Mouse (Mus musculus): Measurements from ENCODE around the gene Mfsd11. TPM values are rescaled to one million over a fixed set of nuclear protein-coding genes. Genes with fewer than 3 reads are reported as not detected.

Gene Mfsd11
- 9.7 and 22.0 TPM in 2 replicates for total RNA-seq (2017)

DNA sequence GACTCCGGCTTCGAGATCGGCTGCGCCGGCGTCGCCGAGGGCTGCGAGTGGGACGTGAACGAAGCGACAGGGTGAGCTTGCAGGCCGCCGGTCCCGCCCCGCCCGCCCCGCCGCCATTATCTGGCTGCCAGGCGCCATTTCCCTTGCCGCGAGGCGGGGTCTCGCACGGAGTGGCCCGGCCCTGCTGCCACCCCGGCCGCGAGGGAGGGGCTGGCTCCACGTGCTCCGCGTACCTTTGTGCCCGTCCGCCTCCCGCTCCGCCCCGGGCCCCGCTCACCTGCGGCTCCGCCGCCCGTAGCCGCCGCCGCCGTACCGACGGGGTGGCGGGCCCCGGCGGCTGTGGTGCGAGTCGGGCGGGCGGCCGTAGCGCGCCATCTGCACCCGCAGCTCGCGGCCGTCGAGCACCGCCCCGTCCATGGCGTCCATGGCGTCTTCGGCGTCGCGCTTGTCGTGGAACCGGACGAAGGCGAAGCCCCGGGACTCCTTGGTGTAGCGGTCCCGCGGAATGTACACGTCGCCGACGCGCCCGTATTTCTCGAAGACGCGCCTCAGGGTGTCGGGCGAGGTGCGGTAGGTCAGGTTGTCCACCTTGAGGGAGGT, at the start of gene Mfsd11:
Gene Mfsd11 (plus strand): TSS at position 150 of the 600 bp plus-strand sequence.
- ATAC-seq (replicated peaks in 1 of 2; ENCODE audit: insufficient read depth in 1 of 2, low FRiP score in 2 of 2, low TSS enrichment in 1 of 2, low read depth in 1 of 2, poor library complexity in 2 of 2, severe bottlenecking in 2 of 2): peak in 1 of 2 experiments; percentile 5; a peak in 1 of 4 replicates

DNA sequence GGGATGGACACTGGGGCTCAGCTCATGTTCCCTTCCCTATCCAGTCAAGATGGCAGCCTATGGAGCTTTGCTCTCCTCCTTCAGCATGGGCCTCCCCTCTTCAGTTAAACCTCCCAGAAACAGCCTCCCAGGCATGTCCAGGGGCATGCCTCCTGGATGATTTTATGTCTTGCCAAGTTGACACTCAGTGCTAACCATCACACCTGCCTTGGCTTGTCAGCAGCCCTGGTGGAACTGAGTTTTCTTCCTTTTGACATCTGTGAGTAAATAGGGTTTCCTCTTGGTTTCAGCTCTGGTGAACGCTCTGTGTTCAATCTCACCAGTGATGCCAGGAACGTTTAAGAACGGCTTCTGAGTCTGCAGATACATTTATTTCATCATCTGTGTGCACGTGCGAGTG, 49.5 kb upstream of the Mfsd11 start:
- ATAC-seq (replicated peaks in 1 of 2; ENCODE audit: insufficient read depth in 1 of 2, low FRiP score in 2 of 2, low TSS enrichment in 1 of 2, low read depth in 1 of 2, poor library complexity in 2 of 2, severe bottlenecking in 2 of 2): no peak

DNA sequence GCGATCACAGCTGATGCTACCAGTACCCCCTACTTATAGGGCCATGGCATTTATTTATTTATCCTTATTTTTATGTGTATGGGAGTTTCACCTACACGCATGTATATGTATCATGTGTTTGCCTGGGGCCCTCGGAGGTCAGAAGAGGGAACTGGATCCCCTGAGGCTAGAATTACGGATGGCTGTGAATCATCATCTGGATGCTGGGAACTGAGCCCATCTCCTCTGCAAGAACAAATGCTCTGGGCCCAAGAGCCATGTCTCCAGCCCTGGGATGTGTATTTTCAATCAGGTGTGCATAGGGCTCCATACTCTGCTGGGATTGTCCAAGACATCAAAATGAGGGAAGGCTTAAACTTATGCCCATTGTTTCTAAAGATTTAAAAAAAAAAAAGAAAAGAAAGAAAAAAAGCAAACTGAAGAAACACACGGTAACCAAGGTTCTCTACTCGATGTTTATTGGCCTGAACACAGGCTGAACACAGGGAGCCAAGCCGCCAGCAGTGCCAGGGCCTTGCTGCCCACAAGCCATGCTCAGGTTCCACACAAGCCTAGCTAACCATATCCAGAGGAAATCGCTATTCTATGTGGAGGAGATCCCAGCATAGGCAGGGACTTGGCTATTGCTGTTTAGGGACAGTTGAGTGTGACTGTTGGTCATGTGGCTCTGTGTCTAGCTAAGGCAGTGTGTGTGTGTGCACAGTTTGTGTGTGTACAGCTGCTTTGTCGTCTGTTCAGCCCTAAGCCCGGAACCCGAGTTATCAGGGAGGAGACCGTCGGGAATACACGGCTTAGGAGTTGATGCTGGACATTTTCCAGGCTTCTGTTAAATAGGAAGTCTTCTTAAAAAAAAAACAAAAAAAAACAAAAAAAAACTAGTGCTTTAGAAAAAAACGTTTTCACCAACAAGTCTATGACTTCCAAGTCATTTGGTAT, 45.8 kb upstream of the Mfsd11 start:
- ATAC-seq (replicated peaks in 1 of 2; ENCODE audit: insufficient read depth in 1 of 2, low FRiP score in 2 of 2, low TSS enrichment in 1 of 2, low read depth in 1 of 2, poor library complexity in 2 of 2, severe bottlenecking in 2 of 2): no peak

GRCm38 (mm10) chr11:116807116-116807515, 45.1 kb upstream of the Mfsd11 start:
- ATAC-seq (replicated peaks in 1 of 2; ENCODE audit: insufficient read depth in 1 of 2, low FRiP score in 2 of 2, low TSS enrichment in 1 of 2, low read depth in 1 of 2, poor library complexity in 2 of 2, severe bottlenecking in 2 of 2): no peak

DNA sequence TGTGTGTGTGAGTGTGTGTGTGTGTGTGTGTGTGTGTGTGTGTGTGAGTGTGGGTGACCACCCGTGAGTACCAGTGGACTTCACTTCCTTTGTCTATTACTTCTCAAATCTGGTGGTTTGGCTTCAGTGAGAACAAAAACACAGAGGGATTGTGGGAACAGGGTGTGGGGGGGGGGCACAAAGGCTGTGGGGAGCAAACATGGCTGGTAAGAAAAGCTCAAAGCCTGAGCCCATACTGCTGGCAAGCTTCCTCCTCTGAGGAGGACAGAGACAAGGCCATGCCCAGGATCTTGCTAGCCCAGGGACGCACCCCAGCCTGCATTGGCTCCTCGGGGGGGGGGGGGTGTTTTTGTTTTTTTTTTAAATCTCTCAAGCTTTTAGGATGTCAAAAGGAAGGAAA, 44.7 kb upstream of the Mfsd11 start:
- ATAC-seq (replicated peaks in 1 of 2; ENCODE audit: insufficient read depth in 1 of 2, low FRiP score in 2 of 2, low TSS enrichment in 1 of 2, low read depth in 1 of 2, poor library complexity in 2 of 2, severe bottlenecking in 2 of 2): no peak

- ATAC-seq (replicated peaks in 1 of 2; ENCODE audit: insufficient read depth in 1 of 2, low FRiP score in 2 of 2, low TSS enrichment in 1 of 2, low read depth in 1 of 2, poor library complexity in 2 of 2, severe bottlenecking in 2 of 2): peak; percentile 59 to 66; a peak in 2 of 4 replicates
These were observed 44.2 kb upstream of the Mfsd11 start for GRCm38 (mm10) chr11:116807938-116808606.

- ATAC-seq (replicated peaks in 1 of 2; ENCODE audit: insufficient read depth in 1 of 2, low FRiP score in 2 of 2, low TSS enrichment in 1 of 2, low read depth in 1 of 2, poor library complexity in 2 of 2, severe bottlenecking in 2 of 2): no peak
These were observed 43.3 kb upstream of the Mfsd11 start for GRCm38 (mm10) chr11:116808811-116809395.

- no peak for ATAC-seq (replicated peaks in 1 of 2; ENCODE audit: insufficient read depth in 1 of 2, low FRiP score in 2 of 2, low TSS enrichment in 1 of 2, low read depth in 1 of 2, poor library complexity in 2 of 2, severe bottlenecking in 2 of 2)
These were observed 42.7 kb upstream of the Mfsd11 start for GRCm38 (mm10) chr11:116809520-116809919.

GRCm38 (mm10) chr11:116810528-116810927, 41.7 kb upstream of the Mfsd11 start:
- ATAC-seq (replicated peaks in 1 of 2; ENCODE audit: insufficient read depth in 1 of 2, low FRiP score in 2 of 2, low TSS enrichment in 1 of 2, low read depth in 1 of 2, poor library complexity in 2 of 2, severe bottlenecking in 2 of 2): no peak

GRCm38 (mm10) chr11:116810983-116811901, 41.0 kb upstream of the Mfsd11 start:
- ATAC-seq (replicated peaks in 1 of 2; ENCODE audit: insufficient read depth in 1 of 2, low FRiP score in 2 of 2, low TSS enrichment in 1 of 2, low read depth in 1 of 2, poor library complexity in 2 of 2, severe bottlenecking in 2 of 2): peak; percentile 68 to 74

GRCm38 (mm10) chr11:116812793-116813529, 39.3 kb upstream of the Mfsd11 start:
- ATAC-seq (replicated peaks in 1 of 2; ENCODE audit: insufficient read depth in 1 of 2, low FRiP score in 2 of 2, low TSS enrichment in 1 of 2, low read depth in 1 of 2, poor library complexity in 2 of 2, severe bottlenecking in 2 of 2): no peak

DNA sequence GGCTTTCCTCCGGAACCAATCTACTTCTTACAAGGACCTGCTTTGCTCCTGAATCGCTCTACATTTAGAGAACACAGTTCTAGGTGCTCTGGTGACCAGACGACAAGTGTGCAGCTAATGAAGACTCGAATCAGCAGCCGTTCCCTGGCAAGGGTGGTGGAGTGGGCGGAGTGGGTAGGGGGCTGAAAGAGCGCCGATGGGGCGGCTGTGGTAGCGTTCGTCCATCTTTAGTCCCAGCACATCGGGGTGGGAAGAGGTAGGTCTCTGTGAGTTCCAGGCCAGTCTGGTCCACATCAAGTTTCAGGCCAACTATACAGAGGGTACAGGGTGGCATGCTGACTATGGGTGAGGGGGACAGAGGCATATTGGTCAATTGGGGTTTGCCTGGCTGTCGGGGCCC, 38.6 kb upstream of the Mfsd11 start:
- ATAC-seq (replicated peaks in 1 of 2; ENCODE audit: insufficient read depth in 1 of 2, low FRiP score in 2 of 2, low TSS enrichment in 1 of 2, low read depth in 1 of 2, poor library complexity in 2 of 2, severe bottlenecking in 2 of 2): no peak

DNA sequence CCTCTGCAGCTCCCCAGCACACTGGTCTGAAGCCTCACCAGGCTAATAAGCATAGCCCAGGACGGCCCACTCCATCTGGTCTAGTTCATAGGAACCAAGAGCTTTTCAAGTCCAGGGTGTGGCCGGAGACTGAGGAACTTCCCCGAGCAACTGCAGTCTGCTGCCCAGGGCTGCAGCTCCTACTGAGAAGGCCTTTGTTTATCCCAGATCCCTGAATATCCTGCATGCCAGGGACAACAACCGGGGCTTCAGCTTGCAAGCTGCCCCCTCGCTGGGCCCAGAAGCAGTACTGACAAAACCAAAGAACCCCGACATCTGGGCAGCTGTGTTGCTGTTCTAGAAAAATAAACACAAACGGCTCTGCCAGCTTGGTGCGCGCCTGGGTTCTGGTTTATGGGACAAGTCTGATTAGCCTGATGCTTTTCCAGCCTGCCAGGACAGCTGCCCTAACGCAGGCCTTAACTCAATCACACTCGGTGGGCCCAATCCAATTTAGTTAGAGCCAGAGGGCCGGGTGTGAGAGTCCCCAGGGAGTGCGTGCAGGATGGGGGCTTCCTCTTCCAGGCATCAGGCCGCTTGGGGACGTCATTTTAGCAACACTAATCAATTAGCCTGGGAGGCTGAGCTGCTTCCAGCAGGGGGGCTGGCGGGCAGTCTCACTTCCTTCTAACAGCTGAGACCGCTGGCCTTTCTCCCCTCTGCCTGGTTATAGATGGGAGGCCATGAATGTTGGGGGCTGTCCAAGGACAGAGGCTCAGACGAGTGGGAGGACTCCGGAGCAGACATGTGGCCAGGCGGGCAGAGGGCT, 38.0 kb upstream of the Mfsd11 start:
- no peak for ATAC-seq (replicated peaks in 1 of 2; ENCODE audit: insufficient read depth in 1 of 2, low FRiP score in 2 of 2, low TSS enrichment in 1 of 2, low read depth in 1 of 2, poor library complexity in 2 of 2, severe bottlenecking in 2 of 2)

DNA sequence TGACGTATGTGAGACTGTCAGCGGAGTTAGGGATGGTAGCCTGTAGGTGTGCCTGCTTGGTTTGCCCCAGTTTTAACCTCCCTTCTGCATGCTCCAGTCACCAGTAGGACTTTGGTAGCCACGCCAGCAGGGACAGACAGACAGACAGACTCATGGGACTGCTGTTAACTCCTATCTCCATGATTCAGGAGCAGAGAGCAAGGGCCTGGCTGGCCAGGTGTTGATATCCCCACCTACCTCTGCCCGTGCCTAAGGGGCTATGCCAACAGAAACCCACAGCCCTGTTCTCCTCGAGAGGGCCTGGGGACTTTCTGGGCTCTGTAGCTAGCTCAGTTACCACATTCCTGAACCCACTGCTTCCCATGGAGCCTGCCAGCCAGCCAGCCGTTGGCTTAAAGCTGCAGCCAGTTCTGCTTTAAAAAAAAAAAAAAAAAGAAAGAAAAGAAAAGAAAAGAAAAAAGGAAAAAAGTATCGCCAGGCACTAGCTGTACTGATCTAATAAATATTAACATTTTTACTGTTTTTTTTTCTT, 37.3 kb upstream of the Mfsd11 start:
- no peak for ATAC-seq (replicated peaks in 1 of 2; ENCODE audit: insufficient read depth in 1 of 2, low FRiP score in 2 of 2, low TSS enrichment in 1 of 2, low read depth in 1 of 2, poor library complexity in 2 of 2, severe bottlenecking in 2 of 2)

DNA sequence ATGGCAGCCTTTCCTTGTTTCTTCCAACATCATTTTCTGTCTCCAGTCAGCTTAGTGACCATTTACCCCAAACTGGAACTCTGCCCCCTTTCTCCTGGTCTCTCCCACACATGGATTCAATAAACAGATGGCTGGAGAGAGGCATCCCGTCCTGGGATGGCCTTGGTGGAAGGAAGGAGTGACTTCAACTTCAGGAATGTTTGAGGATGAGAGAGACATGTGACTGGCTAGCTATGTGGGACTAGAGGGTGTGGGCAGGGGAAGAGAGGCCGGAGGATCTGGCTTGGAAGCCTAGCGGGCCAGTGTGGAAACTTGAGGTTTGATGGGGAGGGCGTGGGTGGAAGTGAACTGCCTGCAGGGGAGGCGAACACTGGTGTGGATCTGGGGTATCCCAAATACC, 35.5 kb upstream of the Mfsd11 start:
- ATAC-seq (replicated peaks in 1 of 2; ENCODE audit: insufficient read depth in 1 of 2, low FRiP score in 2 of 2, low TSS enrichment in 1 of 2, low read depth in 1 of 2, poor library complexity in 2 of 2, severe bottlenecking in 2 of 2): no peak
